Mouse (Mus musculus) midbrain, embryonic 16.5 days (tissue): Measurements from ENCODE around the gene D11Wsu47e. TPM values are rescaled to one million over a fixed set of nuclear protein-coding genes. Genes with fewer than 3 reads are reported as not detected.

Source experiments
- ATAC-seq: fragments of 200-750 bp; cut with Nextera tagmentation; 2 replicates; pipeline ENCODE4 v1.8.0; 2017; ENCODE audit warnings: moderate TSS enrichment
- H3K27ac ChIP-seq: fragments of 300-500 bp; sonication (generic); 2 replicates; pipeline ENCODE4 v1.5.1; 2014; ENCODE audit warnings: mild to moderate bottlenecking, low read length, mixed read lengths
- H3K27me3 ChIP-seq: fragments of 300-500 bp; sonication (generic); 2 replicates; pipeline ENCODE4 v1.6.1; 2014; ENCODE audit warnings: low read depth, low read length, mixed read lengths; ENCODE audit not compliant: control insufficient read depth, insufficient read depth
- H3K36me3 ChIP-seq: fragments of 300-500 bp; sonication (generic); 2 replicates; pipeline ENCODE4 v1.6.1; 2014; ENCODE audit warnings: mild to moderate bottlenecking, low read length, moderate library complexity, mixed read lengths; ENCODE audit not compliant: control insufficient read depth, insufficient read depth
- H3K4me1 ChIP-seq: fragments of 300-500 bp; sonication (generic); 2 replicates; pipeline ENCODE4 v1.6.1; 2014; ENCODE audit warnings: mild to moderate bottlenecking, low read length, mixed read lengths; ENCODE audit not compliant: control insufficient read depth, insufficient read depth
- H3K4me2 ChIP-seq: fragments of 300-500 bp; sonication (generic); 2 replicates; pipeline ENCODE4 v1.6.1; 2014; ENCODE audit warnings: mild to moderate bottlenecking, low read length, mixed read lengths
- H3K4me3 ChIP-seq: fragments of 300-500 bp; sonication (generic); 2 replicates; pipeline ENCODE4 v1.5.1; 2014; ENCODE audit warnings: low read depth, mild to moderate bottlenecking, low read length, moderate library complexity, mixed read lengths
- H3K9ac ChIP-seq: fragments of 300-500 bp; sonication (generic); 2 replicates; pipeline ENCODE4 v1.6.1; 2014; ENCODE audit warnings: low read depth, low read length, mixed read lengths
- H3K9me3 ChIP-seq: fragments of 300-500 bp; sonication (generic); replicated peaks from 2 replicates; pipeline ENCODE4 v1.6.1; 2014; ENCODE audit warnings: mild to moderate bottlenecking, low read length, mixed read lengths; ENCODE audit not compliant: control insufficient read depth, poor library complexity, severe bottlenecking
- WGBS: fragments of 180-500 bp; shearing (Covaris S2); extraction: QIAGEN DNeasy Blood & Tissue Kit; methylation state at CpG from one replicate; pipeline ENCODE4 v1.1.7; 2014; 5-methylcytosine and 5-hydroxymethylcytosine counted together
- polyA plus RNA-seq: library from polyadenylated mRNA; unstranded; fragments of >200 nt; fragmentation: Nextera tagmentation; extraction: Ambion mirVana; gene quantifications from 2 replicates; pipeline ENCODE4 v1.2.1, GENCODE M21; 2015

The D11Wsu47e gene
- 24.5 and 25.8 TPM in 2 replicates for polyA plus RNA-seq

DNA sequence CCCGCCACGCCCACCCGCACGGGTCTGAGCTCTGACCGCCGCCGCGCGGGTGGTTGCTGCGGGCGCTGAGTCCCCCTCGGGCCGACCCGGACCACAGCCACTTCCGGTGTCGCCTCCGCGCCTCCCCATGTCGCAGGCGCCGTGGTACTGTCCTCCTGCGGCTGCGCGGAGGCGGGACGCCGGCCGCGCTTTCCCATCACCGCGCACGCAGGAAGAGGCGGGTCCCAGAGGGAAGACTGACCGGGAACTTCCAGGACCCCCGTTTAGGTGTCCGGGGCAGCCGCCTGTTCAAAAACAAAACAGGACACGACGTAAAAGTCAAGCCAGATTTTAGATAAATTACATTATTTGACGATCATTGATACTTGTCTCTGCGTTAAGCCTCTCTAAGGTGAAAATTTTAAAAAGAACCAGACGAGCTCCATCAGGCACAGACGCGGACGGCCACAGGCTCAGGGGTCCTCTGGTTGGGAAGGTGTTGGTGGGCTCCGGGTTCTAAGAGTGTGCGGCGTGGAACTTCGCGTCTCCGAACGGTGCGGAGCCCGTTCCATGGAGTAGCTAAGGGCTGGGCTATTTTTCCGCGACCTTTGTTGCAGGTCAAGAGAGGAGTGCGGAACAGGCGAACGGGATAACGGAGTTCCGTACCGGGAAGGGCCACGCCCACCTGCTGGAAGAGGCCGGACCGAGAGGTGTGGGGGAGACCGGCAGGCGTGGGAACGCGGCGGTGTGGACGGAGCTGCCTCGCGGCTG is at the start of gene D11Wsu47e, which contains the start of gene Fam104a:
TSS of gene D11Wsu47e (plus strand) at position 456 of the 750 bp plus-strand sequence.
TSS of gene Fam104a (minus strand) at position 199 of the 750 bp plus-strand sequence.
- no peaks in the 10 kb centered on the region for H3K9me3 ChIP-seq
- peak; percentile 97 for ATAC-seq
- H3K4me1 ChIP-seq = peaks cover 45% of the 10 kb centered on the region
- under 1% methylated on average over 63 of the region's 73 CpGs for WGBS
- peak within 1 kb of the TSS; percentile 88 for H3K9ac ChIP-seq
- H3K36me3 ChIP-seq = peaks cover 14% of the 10 kb centered on the region
- peak within 1 kb of the TSS; percentile 78 for H3K27ac ChIP-seq
- H3K4me2 ChIP-seq = peak within 1 kb of the TSS; percentile 99
- no peaks in the 10 kb centered on the region for H3K27me3 ChIP-seq
- peak within 1 kb of the TSS; percentile 95 for H3K4me3 ChIP-seq

DNA sequence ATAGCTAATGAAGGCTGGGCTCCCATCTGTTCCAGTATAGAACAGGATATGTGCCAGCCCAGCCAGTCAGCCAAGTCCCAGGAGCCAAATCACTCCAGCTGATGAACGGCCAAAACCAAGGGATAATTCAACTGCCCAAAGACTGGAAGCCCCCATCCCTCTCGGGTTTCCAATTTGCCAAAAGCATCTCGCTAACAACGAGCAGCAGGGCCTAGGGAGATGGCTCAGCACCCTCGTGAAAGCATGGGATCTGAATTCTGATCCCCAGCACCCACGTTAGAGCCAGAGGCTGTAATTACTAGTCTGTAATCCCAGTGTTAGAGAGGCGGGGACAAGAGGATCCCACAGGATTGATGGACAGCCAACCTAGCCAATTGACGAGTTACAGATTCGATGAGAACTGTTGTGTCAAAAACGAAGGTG is 49.5 kb upstream of the D11Wsu47e start:
- no peak overlapping the region for H3K4me3 ChIP-seq
- 62% methylated on average over 10 of the region's 10 CpGs for WGBS
- no peak for ATAC-seq
- no peaks in the 10 kb centered on the region for H3K36me3 ChIP-seq
- no peak overlapping the region for H3K27ac ChIP-seq
- no peaks in the 10 kb centered on the region for H3K27me3 ChIP-seq
- H3K4me2 ChIP-seq = no peak overlapping the region
- H3K9ac ChIP-seq = no peak overlapping the region
- H3K9me3 ChIP-seq = no peaks in the 10 kb centered on the region; the same call in 1 of the 2 replicates
- H3K4me1 ChIP-seq = no peaks in the 10 kb centered on the region

DNA sequence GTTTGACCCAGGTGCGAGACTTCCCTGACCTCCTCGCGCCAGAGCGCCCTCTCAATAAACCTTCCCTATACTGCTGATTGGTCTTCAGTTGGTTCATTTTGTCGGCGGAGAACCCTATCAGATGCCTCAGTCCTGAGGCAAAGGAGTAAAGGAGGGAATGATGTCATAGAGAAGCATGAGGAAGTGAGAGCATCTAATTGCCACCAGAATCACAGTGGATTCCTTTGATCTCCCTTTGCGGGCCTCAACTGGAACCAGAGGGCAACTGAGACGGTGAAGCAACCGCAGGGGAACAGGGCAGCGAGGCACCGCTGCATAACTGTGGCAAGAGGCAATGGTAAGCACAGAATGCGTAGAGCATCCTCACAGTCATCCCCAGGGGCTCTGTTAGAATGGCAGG is 45.5 kb upstream of the D11Wsu47e start:
- Histone ChIP-seq H3K4me1 (no peaks in the 10 kb centered on the region), H3K36me3 (no peaks in the 10 kb centered on the region), H3K27me3 (no peaks in the 10 kb centered on the region), H3K9me3 (no peaks in the 10 kb centered on the region; the same call in 1 of the 2 replicates), H3K27ac (no peak overlapping the region), H3K4me3 (no peak overlapping the region), H3K9ac (no peak overlapping the region), H3K4me2 (no peak overlapping the region)
- WGBS = 93% methylated on average over 12 of the region's 12 CpGs
- ATAC-seq = no peak

DNA sequence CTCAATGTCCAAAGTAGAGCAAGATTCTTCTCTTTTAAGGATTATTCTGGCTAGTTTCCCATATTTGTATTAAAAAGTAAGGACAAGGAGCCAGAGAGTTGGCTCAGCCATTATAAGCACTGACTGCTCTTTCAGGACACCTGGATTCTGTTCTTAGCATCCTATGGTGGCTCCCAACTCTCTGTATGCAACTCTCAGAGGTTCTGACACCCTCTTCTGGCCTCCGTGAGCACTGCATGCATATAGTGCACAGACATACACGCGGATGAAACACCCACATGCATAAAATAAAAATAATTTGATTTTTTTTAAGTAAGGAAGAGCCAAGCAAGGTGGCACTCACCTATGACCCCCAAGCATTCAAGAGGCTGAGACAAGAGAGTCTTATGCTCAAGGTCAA is 39.0 kb upstream of the D11Wsu47e start:
- WGBS = 86% methylated on average over 3 of the region's 3 CpGs
- H3K4me2 ChIP-seq = no peak overlapping the region
- no peak for ATAC-seq
- peaks cover 5% of the 10 kb centered on the region for H3K4me1 ChIP-seq
- no peaks in the 10 kb centered on the region for H3K9me3 ChIP-seq
- no peak overlapping the region for H3K9ac ChIP-seq
- no peaks in the 10 kb centered on the region for H3K27me3 ChIP-seq
- no peaks in the 10 kb centered on the region for H3K36me3 ChIP-seq
- no peak overlapping the region for H3K4me3 ChIP-seq
- H3K27ac ChIP-seq = no peak overlapping the region

DNA sequence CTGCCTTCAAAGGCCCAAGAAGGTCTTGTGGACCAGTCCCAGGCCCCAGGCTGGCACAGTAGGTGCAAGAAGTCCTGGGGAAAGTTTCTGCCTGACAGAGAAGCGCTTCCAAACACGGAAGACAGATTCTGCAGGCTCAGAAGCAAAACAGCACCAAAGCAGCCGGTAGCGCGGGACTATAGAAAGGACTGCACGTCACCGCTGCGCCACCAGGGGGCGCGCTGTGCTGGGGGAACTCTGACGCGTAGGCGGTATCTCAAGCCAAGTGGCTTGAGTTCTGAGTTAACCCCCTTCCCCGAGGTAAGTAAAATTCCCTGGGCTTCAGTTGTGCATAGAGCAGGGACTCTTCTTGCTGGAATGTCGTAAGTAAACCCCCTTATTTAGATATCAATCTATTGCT is 36.1 kb upstream of the D11Wsu47e start:
- Histone ChIP-seq H3K4me2 (no peak overlapping the region), H3K9me3 (no peaks in the 10 kb centered on the region), H3K4me1 (peaks cover 14% of the 10 kb centered on the region), H3K27me3 (no peaks in the 10 kb centered on the region), H3K4me3 (no peak overlapping the region), H3K36me3 (peaks cover 4% of the 10 kb centered on the region; the same call in 1 of the 2 replicates), H3K27ac (no peak overlapping the region), H3K9ac (no peak overlapping the region)
- WGBS = 4% methylated on average over 15 of the region's 15 CpGs
- no peak for ATAC-seq

DNA sequence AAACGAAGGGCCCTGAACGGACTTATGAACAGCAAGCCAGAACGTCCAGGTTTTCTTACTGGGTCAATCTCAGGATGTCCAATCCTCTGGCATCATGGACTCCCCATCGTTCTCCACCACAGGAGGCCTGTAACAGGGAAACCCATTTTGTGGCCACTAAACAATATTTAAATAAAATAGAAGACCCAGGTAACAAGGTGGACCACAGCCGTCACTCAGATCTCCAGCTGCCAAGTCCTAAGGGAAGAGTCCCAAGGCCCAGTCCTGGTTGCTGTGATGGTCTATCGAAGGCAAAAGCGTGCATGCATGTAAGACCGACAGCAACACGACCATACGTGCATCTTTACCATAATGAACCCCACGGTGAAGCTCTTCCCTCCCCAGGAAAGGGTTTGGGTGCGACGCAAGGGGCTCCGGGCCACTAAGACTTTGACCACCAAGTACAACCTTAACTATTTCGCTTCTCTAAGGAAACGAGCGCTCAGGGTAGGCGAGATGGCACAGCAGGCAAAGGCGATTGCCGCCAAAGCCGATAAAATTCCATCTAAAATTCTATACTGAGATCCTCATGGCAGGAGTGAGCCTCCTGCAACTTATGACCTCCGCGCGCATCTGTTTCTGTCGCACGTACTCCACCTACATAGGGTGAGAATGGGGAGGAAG is 35.4 kb upstream of the D11Wsu47e start, which contains the start of gene Cog1:
TSS of gene Cog1 (plus strand) at position 480 of the 663 bp plus-strand sequence.
- no peak for ATAC-seq
- Histone ChIP-seq H3K27me3 (no peaks in the 10 kb centered on the region), H3K4me3 (peak within 1 kb of the TSS; percentile 90), H3K4me1 (peaks cover 14% of the 10 kb centered on the region), H3K9ac (peak within 1 kb of the TSS; percentile 95), H3K9me3 (no peaks in the 10 kb centered on the region), H3K4me2 (peak within 1 kb of the TSS; percentile 69), H3K27ac (peak within 1 kb of the TSS; percentile 90), H3K36me3 (peaks cover 10% of the 10 kb centered on the region)
- WGBS = 42% methylated on average over 26 of the region's 26 CpGs

DNA sequence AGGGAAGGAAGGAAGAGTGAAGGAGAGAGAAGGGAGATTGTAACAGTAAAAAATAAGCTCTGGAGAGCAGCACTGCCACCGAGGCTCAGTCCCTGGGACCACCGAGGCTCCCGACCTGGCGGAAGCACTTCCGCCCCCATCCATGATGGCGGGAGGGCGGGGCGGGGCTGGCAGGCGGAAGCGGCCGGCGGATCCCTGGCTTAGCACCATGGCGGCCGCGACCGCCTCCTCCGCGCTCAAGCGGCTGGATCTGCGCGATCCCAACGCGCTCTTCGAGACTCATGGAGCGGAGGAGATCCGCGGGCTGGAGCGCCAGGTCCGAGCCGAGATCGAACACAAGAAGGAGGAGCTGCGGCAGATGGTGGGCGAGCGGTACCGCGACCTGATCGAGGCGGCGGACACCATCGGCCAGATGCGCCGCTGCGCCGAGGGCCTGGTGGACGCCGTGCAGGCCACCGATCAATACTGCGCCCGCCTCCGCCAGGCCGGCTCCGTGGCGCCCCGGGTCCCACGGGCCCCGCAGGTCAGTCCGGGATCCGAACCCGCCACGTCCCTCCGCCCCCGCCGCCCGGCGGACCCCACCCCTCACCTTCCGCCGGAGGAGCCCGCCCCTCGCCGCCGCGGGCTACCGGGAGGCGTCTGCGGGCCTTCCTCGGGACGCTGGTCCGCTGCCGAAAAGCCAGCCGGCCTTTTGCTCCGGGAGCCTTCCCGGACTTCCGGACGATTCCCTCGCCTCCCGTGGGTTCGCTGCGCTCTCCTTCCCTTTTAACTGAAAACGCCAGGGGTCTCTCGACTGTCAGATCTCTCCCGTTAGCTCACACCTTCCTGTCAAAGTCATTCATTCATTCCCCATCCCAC is 34.6 kb upstream of the D11Wsu47e start, which contains the start of gene Slc39a11:
TSS of gene Slc39a11 (minus strand) at position 727 of the 858 bp plus-strand sequence.
- under 1% methylated on average over 91 of the region's 91 CpGs for WGBS
- ATAC-seq = peak; percentile 85
- H3K27ac ChIP-seq = peak within 1 kb of the TSS; percentile 90
- H3K27me3 ChIP-seq = no peaks in the 10 kb centered on the region
- no peaks in the 10 kb centered on the region for H3K9me3 ChIP-seq
- H3K9ac ChIP-seq = peak within 1 kb of the TSS; percentile 95
- peaks cover 18% of the 10 kb centered on the region for H3K36me3 ChIP-seq
- peaks cover 14% of the 10 kb centered on the region for H3K4me1 ChIP-seq
- peak within 1 kb of the TSS; percentile 69 for H3K4me2 ChIP-seq
- peak within 1 kb of the TSS; percentile 90 for H3K4me3 ChIP-seq

DNA sequence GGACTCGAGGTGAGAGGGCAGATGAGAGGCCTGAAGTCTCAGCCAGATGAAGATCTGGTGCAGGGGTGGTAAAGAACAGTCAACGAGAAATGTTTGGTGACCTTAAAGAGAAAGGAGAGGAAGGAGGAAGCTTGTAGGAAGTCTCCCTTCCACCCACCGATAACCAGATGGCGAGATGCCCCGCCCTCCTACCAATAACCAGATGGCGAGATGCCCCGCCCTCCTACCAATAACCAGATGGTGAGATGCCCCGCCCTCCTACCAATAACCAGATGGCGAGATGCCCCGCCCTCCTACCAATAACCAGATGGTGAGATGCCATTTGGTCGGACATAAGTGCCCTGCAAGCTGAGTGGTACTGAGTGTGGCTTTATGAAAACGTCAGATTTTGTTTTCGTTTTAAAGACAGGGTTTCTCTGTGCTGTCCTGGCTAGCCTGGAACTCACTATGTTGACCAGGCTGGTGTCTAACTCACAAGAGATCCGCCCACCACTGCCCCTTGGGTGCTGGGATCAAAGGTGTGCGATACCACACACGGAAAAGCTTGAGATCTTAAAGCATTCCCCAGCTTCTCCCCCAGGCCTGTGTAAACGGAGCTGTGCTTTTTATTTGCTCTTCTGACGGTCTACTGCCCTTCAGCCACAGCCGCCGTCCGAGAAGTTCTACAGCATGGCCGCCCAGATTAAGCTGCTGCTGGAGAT is 32.9 kb upstream of the D11Wsu47e start:
- 71% methylated on average over 22 of the region's 22 CpGs for WGBS
- Histone ChIP-seq H3K9ac (no peak overlapping the region), H3K27me3 (no peaks in the 10 kb centered on the region), H3K9me3 (no peaks in the 10 kb centered on the region), H3K4me3 (no peak overlapping the region), H3K4me1 (peaks cover 14% of the 10 kb centered on the region), H3K4me2 (peak overlapping the region; percentile 69; the same call in 1 of the 2 replicates), H3K27ac (no peak overlapping the region), H3K36me3 (peaks cover 34% of the 10 kb centered on the region)
- no peak for ATAC-seq
